Mouse (Mus musculus) embryonic stem cell, embryonic (primary cell): ENCODE data around the gene Galk2.

Source experiments
- CTCF ChIA-PET, 4 experiments: fragments of 300-600 bp in 2 of 4; fragments of 350-600 bp in 2 of 4; sonication (Branson Sonifier 250); formaldehyde crosslinking; loops; one replicate each; lab custom pipeline; 2022; ENCODE audit warnings: inconsistent platforms in 2 of 4; lab: Charles Lee
- POLR2A ChIA-PET, 4 experiments: fragments of 300-600 bp in 2 of 4; fragments of 350-600 bp in 2 of 4; sonication (Branson Sonifier 250); formaldehyde crosslinking; loops; one replicate each; lab custom pipeline; 2022; ENCODE audit warnings: antibody characterized with exemption in 4 of 4, inconsistent platforms in 1 of 4; lab: Charles Lee

Galk2 gene

GRCm38 (mm10) chr2:125925081-125925480 lies 66.2 kb downstream of the Galk2 start:
- CTCF ChIA-PET = no interaction called here
- POLR2A ChIA-PET = no interaction called here

DNA sequence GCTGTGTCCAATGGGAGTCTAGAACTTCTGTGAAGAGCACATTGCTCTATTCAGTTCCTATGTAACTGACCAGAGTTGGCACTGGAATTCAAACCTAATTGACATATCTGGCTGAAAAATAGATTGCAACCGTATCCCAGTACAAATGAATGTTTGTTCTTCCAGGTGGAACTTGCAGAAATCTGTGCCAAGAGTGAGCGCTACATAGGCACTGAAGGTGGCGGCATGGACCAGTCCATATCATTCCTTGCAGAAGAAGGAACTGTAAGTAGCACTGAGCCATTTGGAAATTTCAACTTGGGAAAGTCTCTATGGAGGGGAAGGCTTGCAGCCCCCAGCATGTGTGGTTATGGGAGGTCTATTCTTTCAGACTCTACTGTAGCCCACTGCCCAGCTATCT lies 70.5 kb downstream of the Galk2 start:
- CTCF ChIA-PET = no interaction called here

GRCm38 (mm10) chr2:125929872-125930271 lies 71.0 kb downstream of the Galk2 start:
- ChIA-PET CTCF (no interaction called here), POLR2A (interaction anchor here in 1 of 4 experiments (0.8 kb wide), 1 partner anchor 17 kb away, joined by 3 read pairs; no protein-coding TSS in a partner anchor)

More for the DNA sequence above, 70.5 kb downstream of the Galk2 start:
- POLR2A ChIA-PET = interaction anchor here in 1 of 4 experiments (0.8 kb wide), 1 partner anchor 16 kb away, joined by 3 read pairs; no protein-coding TSS in a partner anchor

DNA sequence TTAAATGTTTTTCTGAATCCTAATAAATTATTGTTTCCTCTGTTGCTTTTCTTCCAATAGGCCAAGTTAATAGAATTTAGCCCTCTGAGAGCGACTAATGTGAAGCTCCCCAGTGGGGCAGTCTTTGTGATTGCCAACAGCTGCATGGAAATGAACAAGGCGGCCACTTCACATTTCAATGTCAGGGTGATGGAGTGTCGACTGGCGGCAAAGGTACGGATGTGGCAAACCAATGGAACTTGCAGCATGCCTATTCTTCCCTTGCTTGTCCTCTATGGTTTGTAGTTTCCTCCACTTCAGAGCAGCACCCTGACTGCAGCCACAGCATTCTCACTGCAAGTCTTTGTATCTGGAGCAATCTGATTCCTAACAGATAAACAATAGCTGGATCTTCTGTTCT lies 72.3 kb downstream of the Galk2 start:
- CTCF ChIA-PET = no interaction called here
- POLR2A ChIA-PET = no interaction called here

DNA sequence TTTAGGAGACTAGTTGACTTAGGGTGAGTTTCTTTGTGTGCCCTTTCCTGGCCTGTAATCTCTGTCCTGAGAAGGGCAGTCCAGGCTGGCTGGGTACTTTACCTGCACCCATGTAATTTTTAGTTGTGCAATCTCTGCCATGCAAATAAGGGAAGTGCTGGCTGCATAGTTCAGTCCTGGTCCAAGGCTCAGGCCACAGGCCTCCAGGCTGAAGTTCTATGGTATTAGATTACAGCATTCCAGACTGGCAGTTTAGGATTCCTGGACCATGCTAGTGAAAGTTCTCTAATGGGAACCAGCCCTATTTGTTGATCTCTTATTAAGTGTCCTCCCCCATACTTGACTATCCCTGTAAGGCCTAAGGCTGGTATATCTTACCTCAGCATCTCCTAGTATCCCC lies 73.8 kb downstream of the Galk2 start:
- ChIA-PET CTCF (no interaction called here), POLR2A (no interaction called here)

DNA sequence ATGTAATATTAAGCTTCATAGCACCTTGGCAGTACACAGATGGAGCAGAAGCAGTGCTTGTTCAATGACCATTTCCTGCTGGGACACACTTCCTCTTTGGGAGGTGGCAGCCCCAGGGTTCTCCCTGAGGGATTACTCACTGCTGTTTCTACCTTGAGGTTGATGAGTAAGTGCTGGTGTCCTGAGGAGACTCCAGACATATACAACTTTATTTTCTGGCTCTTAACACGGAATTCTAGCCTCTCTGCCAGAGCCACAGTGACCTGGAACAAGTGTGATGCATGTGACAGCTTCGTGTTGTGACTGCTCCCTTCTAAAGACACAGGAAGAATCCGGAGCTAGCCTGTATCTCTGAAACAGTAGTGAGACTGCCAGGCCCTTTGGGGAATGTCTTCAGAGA lies 75.1 kb downstream of the Galk2 start:
- ChIA-PET CTCF (no interaction called here), POLR2A (no interaction called here)

DNA sequence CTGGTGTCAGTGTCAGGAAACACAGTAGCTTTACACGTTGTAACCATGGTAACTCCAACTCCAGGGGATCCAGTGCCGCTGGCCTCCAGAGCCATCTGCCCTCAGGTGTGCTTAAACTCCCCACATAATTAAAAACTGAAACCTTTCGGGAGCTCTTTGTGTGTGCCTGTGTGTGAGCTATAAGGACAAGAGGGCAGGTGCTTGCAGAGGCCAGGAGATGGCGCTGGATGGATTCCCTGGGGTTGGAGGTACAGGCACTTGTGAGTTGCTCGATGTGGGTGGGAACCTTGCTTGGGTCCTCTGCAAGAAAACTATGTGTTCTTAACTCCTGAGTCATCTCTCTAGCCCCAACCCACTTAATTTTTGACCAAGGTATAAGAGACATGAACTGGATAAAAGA lies 77.5 kb downstream of the Galk2 start:
- ChIA-PET CTCF (interaction anchor here in 3 of 4 experiments (0.5 to 1.6 kb wide), 10 partner anchors 9 to 426 kb away, joined by 3 to 6 read pairs (median 3); partner anchors contain the start of gene Fgf7 (in 2 of the 3)), POLR2A (no interaction called here)

DNA sequence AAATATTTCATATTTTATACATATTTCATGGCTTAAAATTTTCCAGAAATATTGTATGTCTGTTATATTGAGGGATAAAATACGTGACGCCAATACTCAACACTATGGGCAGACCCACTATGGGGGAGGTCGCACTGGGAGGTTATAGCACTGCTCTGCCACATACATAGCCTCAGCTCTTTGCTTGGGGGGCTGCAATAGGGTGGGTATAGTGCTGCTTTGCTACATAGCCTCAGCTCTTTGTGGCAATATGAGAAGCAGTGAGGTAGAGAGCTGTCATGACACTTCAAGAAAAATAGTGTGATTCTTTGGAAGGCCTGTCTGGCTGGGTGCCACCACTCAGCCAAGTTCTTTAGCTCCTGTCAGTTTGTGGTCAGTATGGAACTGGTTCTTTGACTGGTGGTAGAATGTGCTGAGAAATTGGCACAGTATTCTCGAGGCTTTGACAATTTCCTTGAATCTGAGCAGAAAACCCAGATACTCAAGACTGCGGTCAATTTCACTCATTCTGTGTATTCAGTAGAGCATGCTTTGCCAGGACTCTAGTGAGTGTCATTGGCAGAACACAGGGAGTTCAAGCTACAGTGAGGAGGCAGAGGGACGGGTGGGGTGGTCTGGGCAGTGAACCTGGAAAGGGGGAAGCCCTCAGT lies 80.2 kb downstream of the Galk2 start:
- CTCF ChIA-PET = no interaction called here
- POLR2A ChIA-PET = interaction anchor here in 2 of 4 experiments (0.6 to 0.9 kb wide), 2 partner anchors 254 to 298 kb away, joined by 3 to 4 read pairs; no protein-coding TSS in a partner anchor

DNA sequence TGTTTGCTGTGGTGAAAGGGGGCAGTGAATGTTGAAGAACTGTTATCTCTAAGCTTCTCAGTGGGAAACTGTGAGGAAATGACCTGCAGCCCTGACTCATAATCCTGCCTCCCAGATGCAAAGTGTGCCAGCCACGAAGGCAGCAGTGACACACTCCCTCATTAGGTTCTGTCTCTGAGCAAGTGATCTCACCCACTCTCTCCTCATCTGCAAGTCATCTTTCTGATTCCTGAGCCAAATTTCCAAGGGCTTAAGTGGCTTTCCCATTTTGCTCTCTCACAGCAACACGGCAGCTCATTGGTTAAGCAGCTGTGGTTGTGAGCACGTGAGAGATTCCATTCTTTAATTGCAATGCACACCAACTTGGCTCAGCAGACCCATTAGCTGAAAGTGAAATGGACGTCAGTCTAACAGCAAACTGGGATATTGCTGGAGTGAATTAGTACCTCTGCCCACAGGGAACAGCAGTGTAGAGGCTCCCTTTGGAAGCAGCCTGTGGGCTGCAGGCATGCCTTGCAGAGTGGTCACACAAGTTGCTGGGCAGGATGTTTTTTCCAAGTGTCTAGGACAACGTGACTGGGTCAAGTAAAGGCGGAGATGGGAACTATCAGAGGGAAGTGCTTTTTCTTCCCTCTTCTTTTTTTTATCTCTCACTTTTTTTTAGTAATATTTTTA lies 82.3 kb downstream of the Galk2 start:
- CTCF ChIA-PET = no interaction called here
- POLR2A ChIA-PET = no interaction called here

DNA sequence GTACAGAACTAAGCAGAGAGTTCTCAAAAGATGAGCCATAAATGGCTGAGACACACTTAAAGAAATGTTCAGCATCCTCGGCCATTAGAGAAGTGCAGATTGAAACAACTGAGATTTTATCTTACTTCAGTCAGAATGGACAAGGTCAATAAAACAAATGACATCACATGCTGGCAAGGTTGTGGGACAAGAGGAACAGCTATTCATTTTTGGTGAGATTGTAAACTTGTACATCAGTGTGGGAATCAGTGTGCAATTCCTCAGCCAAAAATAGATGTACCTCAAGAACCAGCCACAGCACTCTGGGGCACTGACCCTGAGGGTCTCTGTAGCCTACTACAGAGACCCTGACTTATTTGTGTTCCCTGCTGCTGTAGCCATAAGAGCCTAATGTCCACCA lies 84.4 kb downstream of the Galk2 start:
- POLR2A ChIA-PET = no interaction called here
- CTCF ChIA-PET = no interaction called here

DNA sequence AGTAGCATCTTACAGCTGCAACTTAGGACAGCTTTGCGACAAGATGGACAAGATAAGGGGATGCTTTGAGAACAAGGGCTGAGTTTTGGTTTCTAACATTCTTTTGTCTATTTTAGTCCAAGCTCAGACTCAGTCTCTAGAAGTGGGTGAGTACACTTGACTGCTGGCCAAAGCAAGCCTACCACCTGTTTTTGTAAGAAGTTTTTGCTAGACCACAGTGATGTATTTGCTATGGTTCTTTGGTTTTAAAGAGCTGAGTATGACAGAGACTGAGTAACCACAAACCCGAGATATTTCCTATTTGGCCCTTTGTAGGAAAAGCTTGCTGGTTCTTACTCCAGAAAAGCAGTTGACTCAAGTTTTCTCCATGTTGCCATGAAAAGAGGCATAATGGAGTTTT lies 89.3 kb downstream of the Galk2 start:
- ChIA-PET CTCF (interaction anchor here in 2 of 4 experiments (0.7 to 1.4 kb wide), 2 partner anchors 12 to 217 kb away, joined by 3 read pairs; no protein-coding TSS in a partner anchor), POLR2A (no interaction called here)

- POLR2A ChIA-PET = no interaction called here
- CTCF ChIA-PET = no interaction called here
Observed at GRCm38 (mm10) chr2:125968811-125969210, 109.9 kb downstream of the Galk2 start.

- POLR2A ChIA-PET = interaction anchor here in 1 of 4 experiments (1.1 kb wide), 1 partner anchor 9 kb away, joined by 3 read pairs; no protein-coding TSS in a partner anchor
- CTCF ChIA-PET = interaction anchor here in 1 of 4 experiments (0.6 kb wide), 1 partner anchor 714 kb away, joined by 3 read pairs; no protein-coding TSS in a partner anchor
Observed at GRCm38 (mm10) chr2:125973207-125973606, 114.3 kb downstream of the Galk2 start.

DNA sequence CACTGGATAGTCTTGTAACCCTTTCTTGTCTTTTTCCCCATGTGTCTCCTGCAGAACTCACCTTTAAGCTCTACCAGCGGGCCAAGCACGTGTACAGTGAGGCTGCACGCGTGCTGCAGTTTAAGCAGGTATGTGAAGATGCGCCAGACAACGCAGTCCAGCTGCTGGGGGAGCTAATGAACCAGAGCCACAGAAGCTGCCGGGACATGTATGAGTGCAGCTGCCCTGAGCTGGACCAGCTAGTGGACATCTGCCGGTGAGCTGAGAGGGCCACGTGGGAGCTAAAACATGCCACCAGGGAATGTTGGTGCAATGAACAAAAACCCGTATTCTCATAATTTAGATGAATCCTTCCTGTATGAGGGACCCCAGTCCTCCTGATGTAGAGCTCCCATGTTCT lies 116.3 kb downstream of the Galk2 start:
- ChIA-PET CTCF (no interaction called here), POLR2A (interaction anchor here in 2 of 4 experiments (0.6 to 1.6 kb wide), 3 partner anchors 12 to 328 kb away, joined by 4 to 5 read pairs (median 4); no protein-coding TSS in a partner anchor)

DNA sequence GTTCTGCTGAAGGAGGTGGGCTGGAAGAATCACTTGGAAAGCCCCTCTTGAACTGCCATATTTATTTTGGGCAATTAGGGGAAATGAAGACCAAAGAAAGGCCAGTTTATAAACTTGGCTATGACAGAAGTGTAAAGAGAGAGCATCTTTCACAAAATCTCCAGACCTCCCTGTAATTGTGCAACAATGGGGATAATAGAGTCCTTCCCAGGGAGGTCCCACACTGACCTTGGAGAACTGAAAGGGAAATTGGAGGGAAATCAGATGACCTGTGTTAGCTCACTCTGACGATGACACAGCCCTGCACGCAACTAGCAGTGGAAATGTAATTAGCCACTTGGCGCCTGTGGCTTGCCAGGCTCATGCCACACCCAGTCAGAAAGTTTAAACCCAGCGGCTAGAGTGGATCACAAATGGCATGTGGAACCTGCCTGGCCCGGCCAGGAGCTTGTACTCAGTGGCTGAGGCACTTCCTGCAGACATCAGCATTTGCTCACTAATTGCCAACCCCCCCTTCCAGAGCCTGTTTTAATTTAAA lies 117.0 kb downstream of the Galk2 start:
- POLR2A ChIA-PET = no interaction called here
- CTCF ChIA-PET = no interaction called here

DNA sequence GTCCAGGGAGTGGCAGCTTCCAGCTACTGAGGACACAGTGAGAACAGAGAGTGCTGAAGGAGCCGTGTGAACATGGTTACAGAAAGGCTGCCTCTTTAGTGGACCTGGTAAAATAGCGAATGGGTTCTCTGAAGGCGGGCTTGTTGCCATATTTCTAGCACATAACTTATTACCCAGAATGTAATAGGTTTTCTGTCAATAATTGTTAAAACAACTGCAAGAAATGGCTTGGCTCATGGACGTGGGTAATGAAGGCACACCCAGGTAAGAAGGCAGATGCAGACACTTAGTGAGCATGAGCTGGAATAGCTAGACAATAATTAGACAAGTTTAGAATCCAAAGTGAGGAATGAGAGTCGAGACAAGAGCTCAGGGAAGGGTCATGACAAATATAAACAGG lies 143.4 kb downstream of the Galk2 start:
- CTCF ChIA-PET = no interaction called here
- POLR2A ChIA-PET = interaction anchor here in 1 of 4 experiments (1.6 kb wide), 1 partner anchor 9 kb away, joined by 3 read pairs; no protein-coding TSS in a partner anchor

DNA sequence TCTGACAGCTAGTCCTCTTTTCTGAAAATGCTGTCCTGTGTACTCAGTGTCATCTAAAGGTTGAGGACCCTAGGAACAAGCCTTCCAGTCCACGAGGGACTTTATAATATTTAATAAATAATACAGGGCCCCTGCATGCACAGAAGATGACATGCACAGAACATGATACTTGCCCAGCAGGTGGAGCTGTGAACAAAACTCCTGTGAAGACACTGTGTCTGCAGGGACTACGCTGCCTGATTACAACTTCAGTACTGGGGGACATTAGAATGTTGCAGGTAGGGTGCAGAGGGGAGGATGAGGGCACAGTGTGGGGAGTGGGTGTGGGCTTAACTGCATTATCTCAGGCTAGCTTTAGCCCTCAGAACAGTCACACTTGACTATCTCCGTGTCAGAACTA lies 147.2 kb downstream of the Galk2 start:
- ChIA-PET POLR2A (no interaction called here), CTCF (no interaction called here)

- POLR2A ChIA-PET = no interaction called here
Observed at GRCm38 (mm10) chr2:126006742-126007141, 147.8 kb downstream of the Galk2 start.

GRCm38 (mm10) chr2:126014989-126015710 lies 156.2 kb downstream of the Galk2 start:
- POLR2A ChIA-PET = interaction anchor here in 1 of 4 experiments (1.0 kb wide), 1 partner anchor 149 kb away, joined by 3 read pairs; no protein-coding TSS in a partner anchor
- CTCF ChIA-PET = interaction anchor here in 1 of 4 experiments (0.7 kb wide), 1 partner anchor 429 kb away, joined by 4 read pairs; no protein-coding TSS in a partner anchor

More at GRCm38 (mm10) chr2:126006742-126007141, 147.8 kb downstream of the Galk2 start:
- CTCF ChIA-PET = no interaction called here
